Mouse (Mus musculus): Measurements from ENCODE around the gene Atp2a1. TPM values are rescaled to one million over a fixed set of nuclear protein-coding genes. Genes with fewer than 3 reads are reported as not detected.

The Atp2a1 gene
- total and polyA plus RNA-seq, 3 experiments: 0.04 to 0.47 TPM; not detected in 1

- TF ChIP-seq POLR2AphosphoS5 (IDR thresholded peaks at IDR 0.05; ENCODE audit: borderline replicate concordance, low read depth, low read length): no peak
These were observed 2.5 kb upstream of the Atp2a1 start (continued) for GRCm38 (mm10) chr7:126465246-126466030.

DNA sequence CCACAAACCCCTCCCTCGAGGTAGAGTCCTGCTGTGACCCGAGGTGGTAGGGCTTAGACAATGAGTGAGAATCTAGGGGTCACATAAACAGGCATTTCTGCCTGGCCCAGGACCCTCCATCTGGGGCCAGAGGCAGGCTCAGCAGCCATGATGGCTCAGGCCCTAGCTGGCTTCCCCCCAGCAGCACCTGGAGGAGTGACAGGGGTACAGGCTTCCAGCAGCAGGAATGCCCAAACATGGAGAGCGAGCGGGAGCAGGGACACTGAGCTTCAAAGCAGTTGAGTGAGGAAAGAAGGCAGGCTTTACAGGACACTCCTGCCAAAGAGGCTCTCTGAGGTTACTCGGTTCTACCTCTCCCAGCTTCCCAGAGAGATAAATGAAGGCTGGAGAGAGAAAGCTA is 1.9 kb upstream of the Atp2a1 start:
- peaks cover 1 to 23% of the 10 kb centered on the region in 2 experiments; a peak in 3 of 4 replicates for H3K36me3 ChIP-seq (ENCODE audit: control insufficient read depth in 1 of 2, insufficient read depth in 2 of 2, low read length in 2 of 2)
- TF ChIP-seq CHD1 (IDR thresholded peaks at IDR 0.05; ENCODE audit: low read depth, low read length) (no peak), TAL1 (IDR thresholded peaks at IDR 0.05; ENCODE audit: low read length) (no peak), KAT2A (conservative IDR thresholded peaks at IDR 0.05; ENCODE audit: low read depth, low read length) (no peak), ETS1 (IDR thresholded peaks at IDR 0.05; ENCODE audit: low read depth, low read length) (no peak), ZNF384 (IDR thresholded peaks at IDR 0.05; ENCODE audit: low read depth, low read length) (no peak), ZMIZ1 (IDR thresholded peaks at IDR 0.05; ENCODE audit: low read depth, low read length) (no peak), E2F4 (IDR thresholded peaks at IDR 0.05; ENCODE audit: borderline replicate concordance, low read depth, low read length) (no peak), GABPA (IDR thresholded peaks at IDR 0.05; ENCODE audit: low read depth, low read length) (no peak), CHD2 (IDR thresholded peaks at IDR 0.05; ENCODE audit: low read length) (no peak), TBP (IDR thresholded peaks at IDR 0.05; ENCODE audit: low read depth, low read length) (no peak), MAX (IDR thresholded peaks at IDR 0.05; ENCODE audit: low read length) (no peak), TCF12 (IDR thresholded peaks at IDR 0.05; ENCODE audit: low read depth, low read length) (no peak), USF1 (IDR thresholded peaks at IDR 0.05; ENCODE audit: low read depth, low read length) (no peak), ZC3H11A (IDR thresholded peaks at IDR 0.05; ENCODE audit: low read depth, low read length) (no peak), MAZ (IDR thresholded peaks at IDR 0.05; ENCODE audit: low read depth, low read length) (no peak), NRF1 (IDR thresholded peaks at IDR 0.05; ENCODE audit: insufficient read depth, low read depth, low read length, poor library complexity, severe bottlenecking) (no peak), MAFK (IDR thresholded peaks at IDR 0.05; ENCODE audit: borderline replicate concordance, low read depth, low read length) (no peak), GATA1 (IDR thresholded peaks at IDR 0.05; ENCODE audit: low read depth, low read length) (no peak)

More for the DNA sequence above, 1.9 kb upstream of the Atp2a1 start:
- H3K4me3 ChIP-seq (ENCODE audit: control insufficient read depth in 1 of 2, insufficient read depth in 1 of 2, low read depth in 2 of 2, low read length in 2 of 2): no peak overlapping the region
- H3K9me3 ChIP-seq (replicated peaks; ENCODE audit: insufficient read depth, low read length): no peaks in the 10 kb centered on the region
- no peak overlapping the region for H3K9ac ChIP-seq (ENCODE audit: control insufficient read depth, low read depth, low read length, poor library complexity, severe bottlenecking)
- no peaks in the 10 kb centered on the region for H3K27me3 ChIP-seq (ENCODE audit: control insufficient read depth in 1 of 2, insufficient read depth in 2 of 2, low read length in 2 of 2)
- DNase-seq (ENCODE audit: low read depth, low spot score): no peak
- H3K79me2 ChIP-seq (ENCODE audit: control insufficient read depth, insufficient read depth, low read length, poor library complexity): no peaks in the 10 kb centered on the region
- no peak overlapping the region for H3K27ac ChIP-seq (ENCODE audit: control insufficient read depth, low read depth, low read length)
- H3K4me1 ChIP-seq (ENCODE audit: control insufficient read depth in 1 of 2, insufficient read depth in 2 of 2, low read length in 2 of 2): peaks cover 13 to 26% of the 10 kb centered on the region in 2 experiments
